Mouse (Mus musculus) embryonic fibroblast, embryonic 13.5 days (primary cell): ENCODE data around the gene Mmd2. TPM values are rescaled to one million over a fixed set of nuclear protein-coding genes. Genes with fewer than 3 reads are reported as not detected.

Source experiments
- H3K27ac ChIP-seq: 2 replicates; pipeline ENCODE4 v1.5.1; 2012; ENCODE audit warnings: low read length, control low read depth, inconsistent platforms; ENCODE audit not compliant: insufficient read depth
- H3K4me1 ChIP-seq: 2 replicates; pipeline ENCODE4 v1.6.1; 2011; ENCODE audit warnings: low read length; ENCODE audit not compliant: control insufficient read depth, insufficient read depth
- H3K4me3 ChIP-seq: 2 replicates; pipeline ENCODE4 v1.5.1; 2011; ENCODE audit warnings: mild to moderate bottlenecking, control low read depth, low read length; ENCODE audit not compliant: insufficient read depth
- CTCF ChIP-seq: IDR thresholded peaks from 2 replicates; pipeline ENCODE4 v1.5.1; 2011; ENCODE audit warnings: mild to moderate bottlenecking, control low read depth, low read length, moderate library complexity, borderline replicate concordance; ENCODE audit not compliant: insufficient read depth
- POLR2A ChIP-seq: IDR thresholded peaks from 2 replicates; pipeline ENCODE4 v1.6.1; 2011; ENCODE audit warnings: low read depth, mild to moderate bottlenecking, control low read depth, low read length, moderate library complexity
- polyA plus RNA-seq: library from polyadenylated mRNA; stranded (reverse); fragments of >200 nt; gene quantifications from 2 replicates; pipeline ENCODE4 v1.2.4, GENCODE M21; 2011; ENCODE audit warnings: low read depth; ENCODE audit not compliant: missing spikeins, insufficient read length

Mmd2 gene
- polyA plus RNA-seq, 1 experiment, result not detected

DNA sequence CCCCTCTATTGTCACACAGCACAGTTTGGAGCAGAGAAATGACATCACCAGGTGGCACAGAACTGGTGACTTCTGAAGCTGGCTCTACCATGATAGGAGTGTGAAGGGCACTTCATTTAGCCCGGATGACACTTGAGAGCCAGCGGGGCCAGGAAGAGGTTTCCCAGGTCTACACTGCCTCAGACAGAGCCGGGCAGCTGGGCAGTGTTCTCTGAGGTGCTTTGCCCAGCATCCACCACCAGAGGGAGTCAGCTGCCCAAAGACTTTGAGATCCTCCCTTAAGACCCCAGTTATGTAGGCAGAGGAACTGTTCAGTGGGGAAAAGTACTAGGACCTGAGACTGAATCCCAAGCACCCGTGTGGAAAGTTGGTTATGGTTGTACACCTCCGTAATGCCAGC, 27.1 kb downstream of the Mmd2 start:
- Histone ChIP-seq H3K4me1 (no peaks in the 10 kb centered on the region), H3K4me3 (no peak overlapping the region), H3K27ac (no peak overlapping the region)
- peak; percentile 66 for TF ChIP-seq CTCF
- TF ChIP-seq POLR2A, result no peak

DNA sequence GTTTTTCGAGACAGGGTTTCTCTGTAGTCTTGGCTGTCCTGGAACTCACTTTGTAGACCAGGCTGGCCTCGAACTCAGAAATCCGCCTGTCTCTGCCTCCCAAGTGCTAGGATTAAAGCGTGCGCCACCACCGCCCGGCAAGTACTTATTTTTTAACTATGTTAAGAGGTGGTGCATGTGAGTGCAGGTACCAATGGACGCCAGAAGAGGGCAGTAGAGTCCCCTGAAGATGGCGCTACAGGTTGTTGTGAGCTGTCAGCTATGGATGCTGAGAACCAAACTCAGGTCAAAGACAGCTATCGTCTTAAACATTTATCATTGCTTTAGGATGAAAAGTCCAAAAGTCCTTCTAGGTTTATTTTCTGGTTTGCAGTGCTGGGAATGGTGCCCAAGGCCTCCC, 30.4 kb downstream of the Mmd2 start:
- no peak overlapping the region for H3K4me3 ChIP-seq
- H3K27ac ChIP-seq, result no peak overlapping the region
- no peaks in the 10 kb centered on the region for H3K4me1 ChIP-seq
- TF ChIP-seq CTCF (no peak), POLR2A (no peak)

DNA sequence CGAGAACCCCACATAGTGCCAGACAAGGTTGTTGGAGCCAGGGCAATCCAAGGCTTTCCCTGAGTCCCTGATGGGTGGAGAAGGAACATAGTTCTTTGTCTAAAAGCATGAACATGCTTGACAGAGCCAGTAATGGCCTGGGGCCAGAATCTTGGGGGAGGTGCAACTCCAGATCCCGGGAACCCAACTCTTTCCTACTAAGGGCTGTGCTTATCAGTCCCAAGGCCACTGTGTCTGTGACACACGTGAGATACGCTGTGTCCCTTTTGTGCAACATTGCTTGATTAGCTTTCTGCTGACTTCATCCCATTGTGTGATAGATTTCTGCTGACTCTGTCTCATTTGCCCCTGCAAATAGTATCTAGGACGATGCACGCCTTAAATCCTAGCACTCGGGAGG, 31.8 kb downstream of the Mmd2 start:
- Histone ChIP-seq H3K27ac (no peak overlapping the region), H3K4me1 (no peaks in the 10 kb centered on the region), H3K4me3 (no peak overlapping the region)
- TF ChIP-seq POLR2A (no peak), CTCF (no peak)

DNA sequence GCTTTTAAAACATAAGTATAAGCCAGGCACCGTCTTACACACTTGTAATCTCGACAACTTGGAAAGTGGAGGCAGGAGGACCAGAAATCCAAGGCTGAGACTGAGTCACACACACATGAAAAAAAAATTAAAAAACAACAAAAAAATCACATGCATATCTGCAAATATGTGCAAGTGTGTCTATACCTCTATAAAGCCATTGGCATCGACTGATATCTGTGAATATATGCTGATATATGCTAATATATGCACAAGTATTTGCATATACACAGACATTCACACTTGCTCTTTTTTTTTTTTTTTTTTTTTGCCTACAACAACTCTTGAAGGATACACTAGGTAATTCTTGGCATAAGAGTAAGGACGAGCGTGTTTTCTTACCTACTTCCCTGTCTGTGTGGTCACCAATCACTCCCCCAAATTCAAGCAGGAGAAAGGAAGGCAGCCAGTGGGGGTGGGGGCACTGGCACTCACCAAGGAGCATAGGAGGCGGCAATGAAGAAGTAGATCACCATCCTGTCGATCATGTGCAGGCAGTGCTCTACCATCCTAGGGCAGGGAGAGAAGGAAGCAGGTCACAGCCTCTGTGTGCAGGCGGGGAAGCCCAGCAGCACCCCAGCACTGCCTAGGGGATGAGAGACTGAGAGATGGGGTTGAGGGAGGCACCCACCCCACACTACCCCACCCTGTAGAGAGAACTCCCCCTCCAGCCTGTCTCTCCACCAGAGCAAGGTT, 34.1 kb downstream of the Mmd2 start:
- Histone ChIP-seq H3K27ac (no peak overlapping the region), H3K4me1 (no peaks in the 10 kb centered on the region), H3K4me3 (no peak overlapping the region)
- TF ChIP-seq CTCF (no peak), POLR2A (no peak)

DNA sequence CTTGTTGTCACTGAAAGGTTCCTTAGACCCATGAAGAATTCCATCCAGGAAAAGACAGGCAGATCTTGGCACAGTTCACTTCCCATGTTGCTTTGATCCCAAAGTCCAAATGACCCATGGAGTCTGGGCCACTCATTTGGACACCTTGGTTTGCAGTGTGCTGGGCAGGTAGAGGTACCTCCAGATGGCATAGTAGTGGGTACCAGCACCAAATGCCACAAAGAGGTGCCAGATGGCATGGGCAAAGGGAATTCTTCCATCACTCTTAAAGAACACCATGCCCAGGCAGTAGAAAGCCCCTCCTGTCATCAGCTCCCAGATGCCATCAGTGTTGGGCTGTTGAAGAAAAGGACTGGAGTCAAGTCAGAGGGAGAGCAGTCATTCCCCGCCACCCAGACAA, 44.0 kb downstream of the Mmd2 start:
- H3K27ac ChIP-seq, result no peak overlapping the region
- no peaks in the 10 kb centered on the region for H3K4me1 ChIP-seq
- no peak overlapping the region for H3K4me3 ChIP-seq
- TF ChIP-seq POLR2A, result no peak
- TF ChIP-seq CTCF, result no peak

- no peak overlapping the region for H3K27ac ChIP-seq
These were observed 48.3 kb downstream of the Mmd2 start for GRCm38 (mm10) chr5:142560261-142560660.

DNA sequence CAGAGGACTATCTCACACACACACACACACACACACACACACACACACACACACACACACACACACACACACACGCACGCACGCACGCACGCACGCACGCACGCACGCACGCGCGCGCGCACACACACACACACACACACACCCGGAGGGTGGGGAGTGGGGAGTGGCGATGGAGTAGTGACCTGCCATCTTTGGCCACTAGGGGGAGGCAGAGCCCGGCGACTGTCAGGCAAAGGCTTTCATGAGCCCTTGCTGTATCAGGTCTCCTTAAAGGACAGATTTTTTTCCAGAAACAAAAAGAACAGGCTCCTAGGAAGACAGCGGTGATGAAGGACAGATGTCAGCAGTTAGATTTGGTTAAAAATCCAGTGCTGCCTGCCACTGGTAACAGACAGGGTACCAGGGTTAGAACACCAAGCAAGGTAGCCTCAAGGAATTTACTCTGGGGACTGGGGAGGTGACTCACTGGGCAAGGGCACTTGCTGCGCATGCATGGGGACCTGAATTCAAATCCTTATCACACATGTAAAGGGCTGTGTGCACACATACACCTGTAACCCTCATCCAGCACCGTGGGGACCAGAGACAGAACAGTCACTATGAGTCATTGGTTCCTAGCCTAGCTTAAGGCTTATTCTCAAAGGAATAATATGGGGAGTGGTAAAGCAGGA, 51.1 kb downstream of the Mmd2 start:
- no peaks in the 10 kb centered on the region for H3K4me1 ChIP-seq

More at GRCm38 (mm10) chr5:142560261-142560660, 48.3 kb downstream of the Mmd2 start:
- Histone ChIP-seq H3K4me1 (no peaks in the 10 kb centered on the region), H3K4me3 (no peak overlapping the region)
- TF ChIP-seq POLR2A (no peak), CTCF (no peak)

DNA sequence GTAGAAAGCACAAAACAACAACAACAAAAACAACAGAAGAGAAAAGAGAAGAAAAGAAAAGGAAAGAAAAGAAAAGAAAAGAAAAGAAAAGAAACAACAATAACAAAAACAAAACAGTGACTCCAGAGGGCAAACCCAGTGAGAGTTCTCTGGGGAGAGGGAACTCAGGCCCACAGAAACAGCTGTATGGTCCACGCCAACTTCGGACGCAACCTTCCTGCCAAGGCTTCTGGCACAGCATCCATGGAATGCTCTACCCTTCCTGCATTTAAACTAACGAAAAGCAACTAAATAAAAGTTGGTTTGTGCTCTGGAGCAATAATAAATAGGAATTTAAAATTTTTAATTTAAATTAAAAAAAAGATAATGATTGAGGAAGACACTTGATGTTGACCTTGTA, 51.9 kb downstream of the Mmd2 start:
- no peak overlapping the region for H3K4me3 ChIP-seq

More for the DNA sequence above, 51.1 kb downstream of the Mmd2 start:
- Histone ChIP-seq H3K4me3 (no peak overlapping the region), H3K27ac (no peak overlapping the region)
- TF ChIP-seq CTCF (peak; percentile 88), POLR2A (no peak)

GRCm38 (mm10) chr5:142555866-142556265, 52.7 kb downstream of the Mmd2 start:
- TF ChIP-seq POLR2A (no peak), CTCF (no peak)

More for the DNA sequence above, 51.9 kb downstream of the Mmd2 start:
- no peaks in the 10 kb centered on the region for H3K4me1 ChIP-seq
- H3K27ac ChIP-seq, result no peak overlapping the region
- no peak for TF ChIP-seq CTCF
- no peak for TF ChIP-seq POLR2A

DNA sequence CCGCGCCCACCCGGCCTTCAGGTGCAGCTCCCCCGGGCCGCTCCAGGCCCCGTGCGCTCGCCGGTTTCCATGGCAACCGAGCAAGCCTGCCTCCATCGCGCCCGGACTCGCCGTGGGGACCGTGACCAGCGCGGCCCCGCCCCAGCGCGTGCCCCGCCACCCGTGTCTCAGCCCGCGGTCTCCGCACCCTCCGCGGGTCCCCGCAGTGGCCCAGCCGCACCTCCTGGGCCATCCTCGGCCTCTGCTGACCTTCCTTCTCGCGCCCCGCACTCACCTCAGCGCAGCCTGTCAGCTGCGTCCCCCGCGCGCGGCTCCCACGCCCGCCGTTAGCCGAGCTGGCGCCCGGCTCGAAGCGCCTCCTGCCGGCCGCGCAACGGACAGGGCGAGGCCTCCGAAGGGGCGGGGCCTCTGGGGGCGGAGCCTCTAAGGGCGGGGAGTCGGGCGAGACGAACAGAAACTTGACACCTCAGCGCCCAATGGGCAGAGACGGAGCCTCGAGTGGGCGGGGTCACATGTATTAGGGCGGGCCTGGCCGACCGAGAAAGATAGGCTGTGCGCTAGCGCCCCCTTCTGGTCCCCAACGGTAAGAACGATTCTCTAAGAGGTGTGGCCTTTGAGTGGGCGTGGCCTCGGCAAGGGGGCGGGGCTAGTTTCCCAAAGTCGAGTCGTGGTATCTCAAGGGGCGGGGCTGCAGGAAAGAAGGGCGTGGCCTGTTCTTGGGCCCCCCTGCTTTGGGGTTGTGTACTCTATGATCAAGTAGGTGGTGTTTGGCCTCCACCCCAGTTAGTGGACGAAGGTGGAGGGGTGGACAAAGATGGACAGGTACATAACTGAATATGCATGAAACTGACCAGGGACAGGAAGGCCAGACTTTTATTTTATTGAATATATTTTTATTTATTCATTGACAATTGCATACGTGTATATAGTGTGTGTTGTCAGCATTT, 57.6 kb downstream of the Mmd2 start, which contains the start of gene Radil:
TSS of gene Radil (minus strand) at position 393 of the 947 bp plus-strand sequence.
- TF ChIP-seq POLR2A (peak; percentile 51), CTCF (peak; percentile 59)
- peak within 1 kb of the TSS; percentile 70 for H3K27ac ChIP-seq
- peaks cover 14% of the 10 kb centered on the region for H3K4me1 ChIP-seq
- H3K4me3 ChIP-seq, result peak within 1 kb of the TSS; percentile 49

More at GRCm38 (mm10) chr5:142555866-142556265, 52.7 kb downstream of the Mmd2 start:
- no peak overlapping the region for H3K4me3 ChIP-seq
- no peaks in the 10 kb centered on the region for H3K4me1 ChIP-seq
- H3K27ac ChIP-seq, result no peak overlapping the region
